Mouse (Mus musculus): ENCODE measurements around the gene Rab3a.

GRCm38 (mm10) chr8:70744806-70745205, 9.7 kb upstream of the Rab3a start:
- no peak for TF ChIP-seq CTCF (IDR thresholded peaks at IDR 0.05; ENCODE audit: low read depth)
- TF ChIP-seq EP300 (IDR thresholded peaks at IDR 0.05; ENCODE audit: low read depth), result no peak
